Mouse (Mus musculus): ENCODE data around the gene E130311K13Rik. TPM values are rescaled to one million over a fixed set of nuclear protein-coding genes. Genes with fewer than 3 reads are reported as not detected.

The E130311K13Rik gene
- polyA plus RNA-seq, 1 experiment from 2014 or later = 3.9 TPM

- Histone ChIP-seq H3K27ac (no peak overlapping the region), H3K4me1 (no peaks in the 10 kb centered on the region), H3K4me3 (no peak overlapping the region), H3K4me2 (replicated peaks) (no peak overlapping the region), H3K9ac (no peak overlapping the region), H3K36me3 (peaks cover 13% of the 10 kb centered on the region), H3K27me3 (replicated peaks) (no peaks in the 10 kb centered on the region), H3K9me3 (peaks cover 8% of the 10 kb centered on the region; the same call in 1 of the 2 replicates)
- no peak for ATAC-seq (ENCODE audit: low FRiP score, low read depth)
- WGBS = 81% methylated on average over 2 of the region's 2 CpGs
Observed at GRCm38 (mm10) chr3:63881065-63881464, 48.2 kb downstream of the E130311K13Rik start.

GRCm38 (mm10) chr3:63878995-63879666, 50.1 kb downstream of the E130311K13Rik start:
- no peak overlapping the region for H3K4me3 ChIP-seq
- no peaks in the 10 kb centered on the region for H3K27me3 ChIP-seq (replicated peaks)
- no peak overlapping the region for H3K4me2 ChIP-seq (replicated peaks)
- ATAC-seq (ENCODE audit: low FRiP score, low read depth) = peak; percentile 74
- no peak overlapping the region for H3K27ac ChIP-seq
- H3K36me3 ChIP-seq = no peaks in the 10 kb centered on the region
- WGBS = 42% methylated on average over 4 of the region's 4 CpGs
- no peak overlapping the region for H3K9ac ChIP-seq
- no peaks in the 10 kb centered on the region for H3K4me1 ChIP-seq
- H3K9me3 ChIP-seq = no peaks in the 10 kb centered on the region

DNA sequence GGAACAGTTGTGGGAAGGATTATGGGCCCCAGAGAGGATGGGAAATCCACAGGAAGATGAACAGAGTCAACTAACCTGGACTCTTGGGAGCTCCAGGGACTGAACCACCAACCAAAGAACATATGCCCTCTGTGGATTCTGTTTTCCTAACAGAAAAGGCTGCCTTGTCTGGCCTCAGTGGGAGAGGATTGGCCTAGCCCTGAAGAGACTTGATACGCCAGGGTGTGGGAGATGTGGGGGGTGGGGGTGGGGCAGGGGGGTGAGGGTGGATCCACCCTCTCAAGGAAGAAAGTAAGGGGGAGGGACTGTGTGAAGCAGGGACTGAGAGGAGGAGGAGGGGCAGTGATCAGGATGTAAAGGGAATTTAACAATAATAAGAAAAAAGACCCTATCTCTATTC, 56.5 kb downstream of the E130311K13Rik start:
- 0 out of 2 replicates have a peak, but pooled peaks have one; percentile 31 for ATAC-seq (ENCODE audit: low FRiP score, low read depth)
- Histone ChIP-seq H3K27ac (no peak overlapping the region), H3K9ac (no peak overlapping the region), H3K36me3 (peaks cover 5% of the 10 kb centered on the region), H3K4me3 (no peak overlapping the region), H3K27me3 (replicated peaks) (no peaks in the 10 kb centered on the region), H3K4me2 (replicated peaks) (no peak overlapping the region), H3K9me3 (no peaks in the 10 kb centered on the region), H3K4me1 (peaks cover 12% of the 10 kb centered on the region)
- WGBS = 18% methylated on average over 1 of the region's 1 CpGs

DNA sequence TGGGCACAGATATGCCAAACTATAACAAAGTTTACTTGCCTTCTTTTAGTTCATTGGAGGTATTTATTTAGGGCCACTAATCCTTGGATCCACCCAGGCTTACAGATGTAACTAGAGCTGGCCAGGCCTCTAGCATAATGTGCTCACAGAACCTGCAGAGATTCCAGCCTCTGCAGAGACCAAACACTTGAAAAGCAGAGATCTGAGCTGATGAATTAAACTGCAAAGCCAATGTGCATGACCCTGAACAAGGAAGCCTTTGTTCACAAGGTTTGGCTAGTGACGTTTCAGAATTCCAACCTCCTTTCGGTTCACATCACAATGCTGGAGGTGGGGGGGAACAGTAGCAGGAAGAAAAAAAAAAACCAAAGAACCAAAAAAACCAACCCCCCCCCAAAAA, 58.0 kb downstream of the E130311K13Rik start:
- WGBS = 13% methylated on average over 2 of the region's 2 CpGs
- no peaks in the 10 kb centered on the region for H3K9me3 ChIP-seq
- no peaks in the 10 kb centered on the region for H3K27me3 ChIP-seq (replicated peaks)
- no peak overlapping the region for H3K4me3 ChIP-seq
- H3K27ac ChIP-seq = no peak overlapping the region
- peaks cover 5% of the 10 kb centered on the region for H3K36me3 ChIP-seq
- H3K9ac ChIP-seq = no peak overlapping the region
- peak; percentile 62 for ATAC-seq (ENCODE audit: low FRiP score, low read depth)
- peaks cover 12% of the 10 kb centered on the region for H3K4me1 ChIP-seq
- no peak overlapping the region for H3K4me2 ChIP-seq (replicated peaks)

DNA sequence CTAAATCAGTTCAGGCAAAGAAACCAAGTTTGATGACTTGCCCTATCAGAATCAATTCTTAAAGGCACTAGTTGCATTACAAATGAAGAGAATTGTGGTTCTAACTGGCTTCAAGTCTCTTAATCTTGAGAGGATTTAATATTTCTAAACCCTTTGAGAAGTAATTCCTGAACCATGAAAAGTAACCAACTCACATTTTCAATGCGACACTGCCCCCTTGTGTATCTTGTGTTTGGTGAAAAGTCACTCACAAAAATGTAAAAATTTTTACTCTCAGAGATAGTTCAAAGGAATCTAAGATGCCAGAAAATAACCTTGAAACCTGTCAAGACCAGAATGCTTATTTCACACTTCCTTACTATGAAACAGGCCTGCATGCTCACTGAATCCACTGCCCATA, 61.0 kb downstream of the E130311K13Rik start:
- Histone ChIP-seq H3K4me3 (no peak overlapping the region), H3K27ac (no peak overlapping the region), H3K9me3 (no peaks in the 10 kb centered on the region), H3K9ac (no peak overlapping the region), H3K27me3 (replicated peaks) (no peaks in the 10 kb centered on the region), H3K4me2 (replicated peaks) (no peak overlapping the region), H3K4me1 (peaks cover 12% of the 10 kb centered on the region), H3K36me3 (peaks cover 5% of the 10 kb centered on the region)
- ATAC-seq (ENCODE audit: low FRiP score, low read depth) = 0 out of 2 replicates have a peak, but pooled peaks have one; percentile 11
- WGBS = 75% methylated on average over 1 of the region's 1 CpGs

- H3K36me3 ChIP-seq = peaks cover 5% of the 10 kb centered on the region
- no peaks in the 10 kb centered on the region for H3K4me1 ChIP-seq
- ATAC-seq (ENCODE audit: low FRiP score, low read depth) = no peak
- no peaks in the 10 kb centered on the region for H3K27me3 ChIP-seq (replicated peaks)
- no peak overlapping the region for H3K9ac ChIP-seq
- no peak overlapping the region for H3K4me3 ChIP-seq
- H3K27ac ChIP-seq = no peak overlapping the region
- no peaks in the 10 kb centered on the region for H3K9me3 ChIP-seq
- no peak overlapping the region for H3K4me2 ChIP-seq (replicated peaks)
- 73% methylated on average over 2 of the region's 2 CpGs for WGBS
Observed at GRCm38 (mm10) chr3:63865069-63865468, 64.2 kb downstream of the E130311K13Rik start.

Other genes starting within 250 kb of the E130311K13Rik start
- gene Plch1, start 30.0 kb downstream of the E130311K13Rik start, polyA plus RNA-seq (2016; fragmentation: Nextera tagmentation; extraction: Ambion mirVana) = 23.6 and 24.2 TPM in 2 replicates
- 13.5 and 15.1 TPM in 2 replicates for gene Slc33a1, start 35.3 kb upstream of the E130311K13Rik start, polyA plus RNA-seq (2016; fragmentation: Nextera tagmentation; extraction: Ambion mirVana)
- 50.1 and 51.2 TPM in 2 replicates for gene Gmps, start 46.6 kb upstream of the E130311K13Rik start, polyA plus RNA-seq (2016; fragmentation: Nextera tagmentation; extraction: Ambion mirVana)
- 0.06 and 0.10 TPM in 2 replicates for gene Vmn2r1, start 152.1 kb upstream of the E130311K13Rik start, polyA plus RNA-seq (2016; fragmentation: Nextera tagmentation; extraction: Ambion mirVana)
- gene Vmn2r2, start 212.5 kb upstream of the E130311K13Rik start, polyA plus RNA-seq (2016; fragmentation: Nextera tagmentation; extraction: Ambion mirVana) = not detected in 2 replicates